Mouse (Mus musculus) ovary, adult 18-20 months (tissue): Measurements from ENCODE around the gene Ngly1.

ENCODE experiments used
- DNase-seq: peaks from one replicate; pipeline ENCODE4 v3.0.0; 2022; ENCODE audit warnings: low spot score, mixed read lengths

Ngly1 gene

GRCm38 (mm10) chr14:16329756-16330155, 80.7 kb downstream of the Ngly1 start:
- DNase-seq, result no peak

DNA sequence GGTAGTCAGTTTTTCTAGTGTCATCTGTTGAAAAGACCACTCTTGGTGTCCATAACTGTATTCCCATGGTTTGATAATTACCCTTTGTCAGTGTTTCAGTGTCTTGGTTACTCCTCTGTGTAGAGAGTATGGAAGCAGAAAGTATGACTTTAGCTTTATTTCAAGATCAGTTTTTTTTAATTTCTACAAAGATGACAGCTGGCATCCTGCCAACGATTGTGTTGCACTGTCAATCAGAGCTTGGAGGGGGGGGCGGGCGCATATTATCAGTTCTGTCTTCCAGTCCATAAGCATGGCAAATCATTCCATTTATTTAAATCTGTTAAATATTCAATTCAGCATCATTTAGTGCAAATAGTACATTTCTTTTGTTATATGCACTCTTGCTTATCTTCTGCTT, 85.2 kb downstream of the Ngly1 start:
- no peak for DNase-seq

DNA sequence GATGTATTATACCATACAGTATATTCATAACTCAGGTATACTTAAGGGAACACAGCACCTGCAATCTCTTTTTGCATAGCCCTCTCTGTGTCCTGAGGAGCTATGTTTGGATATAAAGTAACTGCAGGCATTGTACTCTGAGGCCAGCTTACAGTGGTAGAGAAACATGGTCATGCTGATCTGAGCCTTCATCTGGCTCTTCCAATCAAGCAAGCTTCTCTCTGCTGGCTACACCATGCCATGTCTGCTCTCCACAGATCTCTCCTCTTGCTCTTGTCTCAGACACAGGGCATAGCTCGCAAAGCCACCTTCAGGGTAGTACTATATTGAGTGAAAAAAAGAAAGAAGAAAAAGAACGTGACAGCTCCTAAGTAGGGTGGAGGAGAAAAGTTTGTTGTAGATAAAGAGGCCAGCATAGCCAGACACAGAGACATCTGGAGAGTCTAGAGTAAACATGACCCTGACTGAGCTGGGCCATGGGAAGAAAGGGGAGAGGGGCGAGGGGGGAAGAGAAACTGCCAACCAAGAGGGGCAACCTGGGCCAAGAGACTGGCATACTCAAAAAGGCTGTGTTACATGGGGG, 86.8 kb downstream of the Ngly1 start:
- no peak for DNase-seq

DNA sequence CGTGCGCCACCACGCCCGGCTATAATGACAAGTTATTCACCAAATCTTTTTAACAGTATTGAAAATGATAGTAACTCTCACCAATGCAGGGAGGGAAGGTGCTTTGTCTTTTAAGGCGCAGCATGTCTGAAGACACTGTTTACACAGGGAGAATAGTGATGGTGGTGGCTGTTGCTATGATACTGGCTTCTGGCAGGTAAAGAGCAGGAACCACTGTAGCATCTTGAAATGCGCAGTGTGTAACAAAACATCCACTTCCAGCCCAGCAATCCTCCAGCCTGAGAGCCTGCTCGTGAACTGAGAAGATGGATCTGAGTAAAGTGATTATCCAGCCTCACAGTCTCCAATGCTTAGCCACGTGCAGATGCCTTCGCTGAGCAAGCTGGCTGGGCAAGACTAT, 98.4 kb downstream of the Ngly1 start:
- DNase-seq, result no peak

DNA sequence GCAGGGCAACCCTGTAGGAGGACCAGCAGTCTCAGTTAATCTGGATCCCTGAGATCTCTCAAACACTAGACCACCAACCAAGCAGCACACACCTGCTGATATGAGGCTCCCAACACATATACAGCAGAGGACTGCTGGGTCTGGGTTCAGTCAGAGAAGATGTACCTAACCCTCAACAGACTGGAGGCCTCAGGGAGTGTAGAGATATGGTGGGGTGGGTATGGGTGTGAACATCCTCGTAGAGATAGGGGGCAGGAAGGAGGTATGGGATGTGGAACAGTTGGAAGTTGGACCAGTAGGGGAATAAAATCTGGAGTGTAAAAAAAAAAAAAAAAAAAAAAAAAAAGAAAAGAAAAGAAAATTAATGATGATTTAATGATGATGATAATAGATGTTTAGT, 110.6 kb downstream of the Ngly1 start:
- DNase-seq, result no peak
